Mouse (Mus musculus) kidney, adult 18-20 months (tissue): ENCODE data around the gene Rnf133.
A peak's percentile ranks its signal among the peaks of the same experiment; 100 is the strongest.

ENCODE experiments used
- DNase-seq: peaks from one replicate; pipeline ENCODE4 v3.0.0; 2021

The Rnf133 gene

GRCm38 (mm10) chr6:23650205-23650604 is at the start of gene Rnf133:
Gene Rnf133 (minus strand): TSS chr6:23650305.
- no peak for DNase-seq

DNA sequence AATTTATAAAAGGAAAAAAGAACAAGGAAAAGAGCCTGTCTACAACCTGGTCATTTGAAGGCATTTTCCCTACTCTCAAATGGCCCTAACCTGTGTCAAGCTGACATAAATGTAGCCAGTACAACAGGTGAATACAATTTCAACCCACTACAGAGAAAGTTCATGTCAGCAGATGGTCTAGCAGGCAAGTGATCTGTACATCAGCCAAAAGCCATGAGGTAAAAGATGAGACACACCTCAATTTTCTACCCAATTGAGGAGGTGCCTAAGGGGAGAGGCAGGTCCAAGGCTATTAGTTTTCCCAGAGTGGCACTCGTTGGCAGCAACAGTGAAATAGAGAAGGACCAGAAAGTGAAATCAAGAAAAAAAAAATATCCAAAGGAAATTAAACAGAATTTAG is 28.1 kb upstream of the Rnf133 start:
- DNase-seq: no peak

DNA sequence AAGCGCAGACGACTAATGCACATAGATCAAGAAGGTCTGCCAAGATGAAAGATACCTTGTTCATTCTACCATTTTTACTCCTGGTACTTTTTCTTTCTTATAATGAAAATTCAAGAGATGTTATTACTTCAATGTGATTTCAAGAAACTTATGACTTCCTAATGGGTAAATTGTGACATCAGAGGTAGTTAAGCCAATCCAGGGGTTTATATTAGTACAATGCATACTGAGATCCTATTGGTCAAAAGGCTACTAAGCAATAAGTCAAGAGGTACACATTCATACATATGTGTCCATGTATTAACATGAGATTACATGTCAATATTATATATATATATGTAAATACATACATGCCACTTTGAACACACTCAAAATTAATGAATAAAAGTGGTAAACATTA is 4.9 kb upstream of the Rnf133 start, which contains the start of gene Rnf148:
Gene Rnf148, minus strand, starts transcription at position 101 of the 400 bp plus-strand sequence.
- no peak for DNase-seq

GRCm38 (mm10) chr6:23648732-23649131 is 1.4 kb downstream of the Rnf133 start:
- no peak for DNase-seq

DNA sequence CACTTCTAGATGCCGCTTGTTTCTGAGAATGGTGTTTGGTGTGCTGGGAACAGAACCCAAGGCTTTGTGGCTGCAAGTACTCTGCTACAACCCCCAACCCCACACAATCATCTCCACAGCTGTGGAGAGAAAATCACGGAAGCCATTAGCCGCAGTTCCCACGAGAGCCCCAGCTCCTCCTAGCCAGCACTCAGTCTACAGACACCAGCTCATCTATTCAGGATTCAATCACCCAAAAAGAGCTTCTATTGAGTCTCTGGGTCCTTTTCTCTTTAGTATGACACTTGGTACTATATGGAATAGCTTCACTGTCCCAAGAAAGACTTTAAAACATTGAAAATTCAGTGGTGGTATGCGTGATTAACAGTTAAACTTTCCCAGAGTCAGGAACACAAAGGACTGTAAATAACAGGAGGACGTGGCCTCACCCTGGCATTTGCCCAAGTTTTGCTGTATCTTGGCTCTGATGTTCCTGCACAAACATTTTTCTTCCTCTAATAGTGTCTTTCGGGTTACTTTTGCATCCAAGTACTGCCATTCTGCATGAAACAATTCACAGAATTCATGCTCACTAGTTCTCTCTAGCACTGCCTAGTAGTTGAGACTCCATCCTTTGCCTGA is 2.4 kb downstream of the Rnf133 start:
- DNase-seq: peak; percentile 19

- no peak for DNase-seq
These were observed 13.0 kb downstream of the Rnf133 start for GRCm38 (mm10) chr6:23637081-23637480.

GRCm38 (mm10) chr6:23635208-23635607 is 14.9 kb downstream of the Rnf133 start:
- DNase-seq: no peak

GRCm38 (mm10) chr6:23634016-23634415 is 16.1 kb downstream of the Rnf133 start:
- no peak for DNase-seq

DNA sequence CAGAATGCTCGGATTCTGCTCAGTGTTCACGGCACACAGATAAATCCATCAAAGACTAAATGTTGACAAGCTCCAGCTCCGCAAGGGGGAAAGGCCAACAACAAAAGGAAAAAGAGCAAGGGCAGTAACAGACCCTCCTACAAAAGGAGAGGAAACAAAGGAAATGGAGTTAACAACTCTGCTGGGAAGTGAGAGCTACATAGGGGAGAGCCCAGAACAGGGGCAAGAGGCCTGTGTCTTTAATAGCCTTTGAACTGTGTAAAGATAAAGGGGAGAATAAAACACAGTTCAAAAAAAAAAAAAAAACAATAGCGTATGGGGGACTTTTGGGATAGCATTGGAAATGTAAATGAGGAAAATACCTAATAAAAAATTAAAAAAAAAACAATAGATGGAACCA is 19.6 kb downstream of the Rnf133 start:
- DNase-seq: no peak
